Mouse (Mus musculus) lung, adult 2 months (tissue): Measurements from ENCODE around the gene Fbxo44. TPM values are rescaled to one million over a fixed set of nuclear protein-coding genes. Genes with fewer than 3 reads are reported as not detected.

Source experiments
- DNase-seq: peaks from one replicate; pipeline ENCODE4 v3.0.0; 2022
- H3K4me1 ChIP-seq: fragments of 200-500 bp; 2 replicates; pipeline ENCODE4 v1.6.1; 2011; ENCODE audit warnings: low read length; ENCODE audit not compliant: control insufficient read depth, insufficient read depth
- H3K4me3 ChIP-seq: fragments of 200-500 bp; replicated peaks from 2 replicates; pipeline ENCODE3; 2011; ENCODE audit warnings: low read depth, mild to moderate bottlenecking, control low read depth, low read length; ENCODE audit errors: extremely low read depth
- CTCF ChIP-seq: fragments of 200-500 bp; IDR thresholded peaks from 2 replicates; pipeline ENCODE4 v1.5.1; 2011; ENCODE audit warnings: mild to moderate bottlenecking, low read length, control low read depth; ENCODE audit not compliant: insufficient read depth
- POLR2A ChIP-seq: fragments of 200-500 bp; IDR thresholded peaks from 2 replicates; pipeline ENCODE4 v1.6.1; 2011; ENCODE audit warnings: low read depth, mild to moderate bottlenecking, control low read depth, low read length, borderline replicate concordance; ENCODE audit errors: extremely low read depth
- WGBS: fragments of 180-500 bp; shearing (Covaris S2); methylation state at CpG from one replicate; pipeline ENCODE4 v1.1.7; 2018; 5-methylcytosine and 5-hydroxymethylcytosine counted together
- polyA plus RNA-seq: library from polyadenylated mRNA; depleted of rRNA; stranded (reverse); fragments of >200 nt; gene quantifications from 2 replicates; pipeline ENCODE4 v1.2.3, GENCODE M21; 2012; rRNA removed

The Fbxo44 gene
- polyA plus RNA-seq, 1 experiment: 21.5 TPM

DNA sequence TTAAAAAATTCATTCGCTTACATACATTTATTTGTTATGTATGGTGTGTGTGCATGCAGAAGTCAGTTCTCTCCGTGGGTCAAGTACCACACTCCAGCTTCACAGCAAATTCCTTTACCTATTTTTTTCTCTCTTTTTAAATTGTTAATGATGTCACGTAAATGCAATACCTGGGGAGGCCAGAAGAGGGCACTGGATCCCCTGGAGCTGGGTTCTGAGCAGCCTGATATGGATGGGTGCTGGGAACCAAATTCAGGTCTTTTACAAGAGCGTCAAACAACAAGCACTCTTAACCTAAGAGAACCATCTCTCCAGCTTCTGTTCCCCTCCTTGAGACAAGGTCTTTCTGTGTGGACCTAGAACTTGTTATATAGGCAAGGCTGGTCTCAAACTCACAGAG is 43.6 kb downstream of the Fbxo44 start:
- no peak for TF ChIP-seq POLR2A
- Histone ChIP-seq H3K4me1 (no peaks in the 10 kb centered on the region), H3K4me3 (no peak overlapping the region)
- no peak for DNase-seq
- 69% methylated on average over 4 of the region's 4 CpGs for WGBS

- Histone ChIP-seq H3K4me1 (no peaks in the 10 kb centered on the region), H3K4me3 (no peak overlapping the region)
- TF ChIP-seq CTCF: peak; percentile 33
- TF ChIP-seq POLR2A: no peak
- 5% methylated on average over 15 of the region's 15 CpGs for WGBS
- peak; percentile 32 for DNase-seq
Measured at GRCm38 (mm10) chr4:148115467-148115866, 44.8 kb downstream of the Fbxo44 start.

- TF ChIP-seq POLR2A (no peak), CTCF (peak; percentile 99)
- Histone ChIP-seq H3K4me1 (no peaks in the 10 kb centered on the region), H3K4me3 (no peak overlapping the region)
- DNase-seq: peak; percentile 86
- 6% methylated on average over 15 of the region's 15 CpGs for WGBS
Measured at GRCm38 (mm10) chr4:148114758-148115391, 45.4 kb downstream of the Fbxo44 start.

- DNase-seq: no peak
- no peak for TF ChIP-seq POLR2A
- no peak for TF ChIP-seq CTCF
- no peaks in the 10 kb centered on the region for H3K4me1 ChIP-seq
- H3K4me3 ChIP-seq: no peak overlapping the region
- 72% methylated on average over 12 of the region's 12 CpGs for WGBS
Measured at GRCm38 (mm10) chr4:148112519-148112918, 47.8 kb downstream of the Fbxo44 start.

- WGBS: 71% methylated on average over 5 of the region's 5 CpGs
- DNase-seq: no peak
- Histone ChIP-seq H3K4me1 (no peaks in the 10 kb centered on the region), H3K4me3 (no peak overlapping the region)
- TF ChIP-seq POLR2A (no peak), CTCF (no peak)
Measured at GRCm38 (mm10) chr4:148109215-148109614, 51.1 kb downstream of the Fbxo44 start.

DNA sequence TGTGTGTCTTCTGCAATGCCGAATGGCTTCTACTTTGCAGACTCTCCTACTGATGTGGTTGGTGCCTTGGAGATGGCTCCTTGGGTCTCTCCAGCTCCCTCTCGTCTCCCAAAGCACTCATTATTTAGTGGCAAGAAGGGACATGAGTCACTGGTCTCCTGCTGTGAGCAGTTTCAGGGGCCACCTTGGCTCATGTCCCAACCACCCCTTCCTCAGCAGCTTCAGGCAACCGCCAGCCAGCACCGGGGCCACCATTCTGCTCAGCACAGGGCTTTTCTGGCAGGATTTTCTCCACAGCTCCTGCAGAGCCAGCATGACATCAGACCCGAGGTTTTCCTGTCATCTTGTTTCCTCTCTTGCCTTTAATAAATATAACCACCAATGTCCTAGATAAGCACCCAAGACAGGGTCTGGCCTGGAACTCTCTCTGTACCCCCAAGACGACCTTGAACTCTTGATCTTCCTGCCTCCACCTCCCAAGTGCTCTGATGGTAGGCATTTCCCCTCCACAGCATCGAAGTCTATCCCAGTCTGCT is 51.6 kb downstream of the Fbxo44 start:
- no peak overlapping the region for H3K4me3 ChIP-seq
- H3K4me1 ChIP-seq: no peaks in the 10 kb centered on the region
- no peak for TF ChIP-seq CTCF
- no peak for TF ChIP-seq POLR2A
- no peak for DNase-seq
- WGBS: 32% methylated on average over 7 of the region's 7 CpGs

DNA sequence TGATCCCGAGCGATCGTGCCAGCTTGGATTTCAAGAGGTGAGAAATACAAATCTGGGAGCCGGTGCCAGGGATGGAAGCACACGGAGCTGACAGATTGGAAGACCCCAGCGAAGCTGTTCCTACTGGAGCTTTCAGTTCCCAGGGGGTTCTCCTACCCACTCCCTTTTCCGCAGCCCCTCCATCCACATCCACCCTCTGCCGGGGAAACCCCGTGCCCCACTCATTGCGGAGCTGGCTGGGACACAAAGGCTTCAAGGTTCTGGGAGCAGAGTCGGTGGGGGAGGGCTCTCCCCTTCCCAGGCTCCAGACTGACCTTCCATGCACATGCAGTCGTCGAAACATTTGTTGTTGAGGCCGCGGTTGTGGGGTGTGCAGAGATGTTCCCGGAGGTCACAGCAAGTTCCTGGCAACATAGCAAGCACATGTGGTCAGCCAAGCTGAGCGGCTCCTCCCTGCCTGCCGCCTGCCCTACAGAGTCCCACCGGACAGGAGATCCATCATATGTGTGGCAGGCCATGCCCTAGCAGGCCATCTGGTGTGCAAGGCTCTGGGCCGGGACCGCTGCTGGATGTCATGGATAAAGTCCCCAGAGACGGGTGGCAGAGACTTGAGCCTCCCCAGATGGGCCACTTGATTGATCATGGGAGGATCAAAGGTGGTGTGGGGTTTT is 52.5 kb downstream of the Fbxo44 start:
- no peak for DNase-seq
- H3K4me1 ChIP-seq: no peaks in the 10 kb centered on the region
- H3K4me3 ChIP-seq: no peak overlapping the region
- WGBS: 31% methylated on average over 22 of the region's 22 CpGs
- no peak for TF ChIP-seq CTCF
- TF ChIP-seq POLR2A: no peak

GRCm38 (mm10) chr4:148104146-148104545 is 56.1 kb downstream of the Fbxo44 start:
- H3K4me1 ChIP-seq: no peaks in the 10 kb centered on the region
- TF ChIP-seq CTCF (no peak), POLR2A (no peak)
- 84% methylated on average over 3 of the region's 3 CpGs for WGBS

More at GRCm38 (mm10) chr4:148104146-148104545, 56.1 kb downstream of the Fbxo44 start:
- no peak overlapping the region for H3K4me3 ChIP-seq
- no peak for DNase-seq

Other genes with a start within 250 kb of the Fbxo44 start
- 45.0 and 62.2 TPM in 2 replicates for gene Plod1, start 223.7 kb downstream of the Fbxo44 start, polyA plus RNA-seq
- 84.1 and 97.5 TPM in 2 replicates for gene 2510039O18Rik, start 219.6 kb downstream of the Fbxo44 start, polyA plus RNA-seq
- gene Nppb, start 174.7 kb downstream of the Fbxo44 start, polyA plus RNA-seq: not detected in 2 replicates
- gene Nppa, start 159.8 kb downstream of the Fbxo44 start, polyA plus RNA-seq: 31.3 and 55.1 TPM in 2 replicates
- gene Clcn6, start 121.7 kb downstream of the Fbxo44 start, polyA plus RNA-seq: 14.1 and 14.9 TPM in 2 replicates
- 34.8 and 38.9 TPM in 2 replicates for gene Mthfr, start 121.4 kb downstream of the Fbxo44 start, polyA plus RNA-seq
- 50.1 and 56.8 TPM in 2 replicates for gene Agtrap, start 72.5 kb downstream of the Fbxo44 start, polyA plus RNA-seq
- gene Mad2l2, start 30.1 kb downstream of the Fbxo44 start, polyA plus RNA-seq: 26.9 and 30.8 TPM in 2 replicates
- gene Draxin, start 29.8 kb downstream of the Fbxo44 start, polyA plus RNA-seq: 0.15 and 0.59 TPM in 2 replicates
- gene Fbxo6, start 8.3 kb downstream of the Fbxo44 start, polyA plus RNA-seq: 64.5 and 84.4 TPM in 2 replicates
- gene Fbxo2, start 139 bp upstream of the Fbxo44 start, polyA plus RNA-seq: 1.9 and 2.6 TPM in 2 replicates
- 0.03 TPM in 1 of 2 replicates, not detected in the other for gene Disp3, start 127.5 kb upstream of the Fbxo44 start, polyA plus RNA-seq